Mouse (Mus musculus) hindbrain, embryonic 12.5 days (tissue): ENCODE data around the gene Kif6. TPM values are rescaled to one million over a fixed set of nuclear protein-coding genes. Genes with fewer than 3 reads are reported as not detected.

ENCODE experiments used
- ATAC-seq: fragments of 200-750 bp; cut with Nextera tagmentation; 2 replicates; pipeline ENCODE4 v1.8.0; 2017; ENCODE audit warnings: moderate TSS enrichment; ENCODE audit not compliant: low FRiP score
- H3K27ac ChIP-seq: fragments of 300-500 bp; sonication (generic); 2 replicates; pipeline ENCODE4 v1.5.1; 2016; ENCODE audit warnings: mild to moderate bottlenecking
- H3K27me3 ChIP-seq: fragments of 300-500 bp; sonication (generic); 2 replicates; pipeline ENCODE4 v1.6.1; 2016; ENCODE audit warnings: mild to moderate bottlenecking
- H3K36me3 ChIP-seq: fragments of 300-500 bp; sonication (generic); 2 replicates; pipeline ENCODE4 v1.6.1; 2016; ENCODE audit warnings: mild to moderate bottlenecking
- H3K4me1 ChIP-seq: fragments of 300-500 bp; sonication (generic); 2 replicates; pipeline ENCODE4 v1.6.1; 2016
- H3K4me2 ChIP-seq: fragments of 300-500 bp; sonication (generic); replicated peaks from 2 replicates; pipeline ENCODE4 v1.6.1; 2016; ENCODE audit warnings: mild to moderate bottlenecking
- H3K4me3 ChIP-seq: fragments of 300-500 bp; sonication (generic); 2 replicates; pipeline ENCODE4 v1.5.1; 2016; ENCODE audit warnings: mild to moderate bottlenecking
- H3K9ac ChIP-seq: fragments of 300-500 bp; sonication (generic); 2 replicates; pipeline ENCODE4 v1.6.1; 2016; ENCODE audit warnings: mild to moderate bottlenecking, moderate library complexity
- H3K9me3 ChIP-seq: fragments of 300-500 bp; sonication (generic); replicated peaks from 2 replicates; pipeline ENCODE4 v1.6.1; 2016; ENCODE audit warnings: mild to moderate bottlenecking
- WGBS: fragments of 180-500 bp; shearing (Covaris S2); methylation state at CpG from one replicate; pipeline ENCODE4 v1.1.7; 2016; 5-methylcytosine and 5-hydroxymethylcytosine counted together
- polyA plus RNA-seq: library from polyadenylated mRNA; unstranded; fragments of >200 nt; fragmentation: Nextera tagmentation; extraction: Ambion mirVana; gene quantifications from 2 replicates; pipeline ENCODE4 v1.2.1, GENCODE M21; 2016

The Kif6 gene
- polyA plus RNA-seq, result 3.2 and 4.3 TPM in 2 replicates

DNA sequence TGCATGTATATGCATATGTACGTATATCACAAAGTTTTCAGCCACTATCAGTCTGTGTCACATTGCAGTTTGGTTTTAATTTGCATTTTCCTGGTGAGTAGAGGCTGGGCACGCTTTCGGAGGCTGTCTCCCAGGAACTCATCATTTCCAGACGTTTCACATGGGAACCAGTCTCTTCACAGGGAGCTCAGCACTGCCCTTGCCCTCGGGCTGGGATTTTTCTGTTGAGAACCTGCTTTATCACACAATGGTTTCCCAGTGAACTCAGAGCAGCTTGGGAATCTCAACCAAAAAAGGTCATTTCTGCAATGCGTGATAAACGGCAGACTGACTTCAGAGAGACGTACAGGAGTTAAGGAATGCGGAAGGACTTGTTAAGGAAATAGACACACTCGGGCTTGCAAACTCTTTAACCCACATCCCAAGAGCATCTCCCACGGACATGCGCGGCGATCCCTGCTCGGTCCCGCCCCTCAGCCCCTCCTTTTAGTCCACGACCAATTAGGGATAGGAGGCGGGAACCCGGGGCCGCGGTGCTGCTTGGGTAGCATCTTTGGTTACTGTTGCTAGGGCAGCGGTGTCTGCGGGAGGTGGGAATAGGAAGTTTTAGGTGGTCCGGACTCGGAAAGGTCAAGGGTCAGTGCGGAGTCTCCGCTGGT is at the start of gene Kif6:
Kif6 (plus strand) TSS at position 560 of the 659 bp plus-strand sequence.
- H3K4me1 ChIP-seq, result peaks cover 4% of the 10 kb centered on the region; the same call in 1 of the 2 replicates
- peak within 1 kb of the TSS; percentile 25; the same call in 1 of the 2 replicates for H3K27ac ChIP-seq
- H3K9ac ChIP-seq, result peak within 1 kb of the TSS; percentile 64
- no peaks in the 10 kb centered on the region for H3K36me3 ChIP-seq
- peak within 1 kb of the TSS; percentile 62 for H3K4me3 ChIP-seq
- WGBS, result 2% methylated on average over 27 of the region's 27 CpGs
- no peaks in the 10 kb centered on the region; the same call in 1 of the 2 replicates for H3K27me3 ChIP-seq
- peak; percentile 97 for ATAC-seq
- no peaks in the 10 kb centered on the region for H3K9me3 ChIP-seq
- H3K4me2 ChIP-seq, result peak within 1 kb of the TSS; percentile 91

DNA sequence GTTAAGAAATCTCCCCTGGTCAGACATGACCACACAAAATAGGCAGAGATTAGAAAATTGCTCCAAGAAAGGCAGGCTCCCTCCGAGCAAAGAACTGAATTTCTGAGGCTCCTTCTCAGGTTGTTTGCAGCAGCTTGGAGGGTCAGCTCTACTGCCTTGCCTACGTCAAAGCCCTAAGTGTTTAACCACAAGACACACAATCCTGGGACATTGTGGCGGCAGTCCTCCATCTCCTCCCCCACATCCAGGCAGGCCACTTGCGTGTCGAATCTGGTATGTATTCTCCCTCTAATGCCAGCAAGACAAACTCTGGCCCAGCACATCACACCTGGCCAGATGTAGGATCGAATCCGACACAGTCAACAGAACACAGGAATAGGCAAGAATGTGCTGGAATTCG is 46.2 kb upstream of the Kif6 start:
- Histone ChIP-seq H3K4me1 (peaks cover 8% of the 10 kb centered on the region; the same call in 1 of the 2 replicates), H3K9me3 (no peaks in the 10 kb centered on the region), H3K27ac (no peak overlapping the region), H3K9ac (no peak overlapping the region), H3K27me3 (no peaks in the 10 kb centered on the region), H3K4me2 (no peak overlapping the region), H3K4me3 (no peak overlapping the region), H3K36me3 (no peaks in the 10 kb centered on the region)
- WGBS, result 83% methylated on average over 8 of the region's 8 CpGs
- ATAC-seq, result no peak

DNA sequence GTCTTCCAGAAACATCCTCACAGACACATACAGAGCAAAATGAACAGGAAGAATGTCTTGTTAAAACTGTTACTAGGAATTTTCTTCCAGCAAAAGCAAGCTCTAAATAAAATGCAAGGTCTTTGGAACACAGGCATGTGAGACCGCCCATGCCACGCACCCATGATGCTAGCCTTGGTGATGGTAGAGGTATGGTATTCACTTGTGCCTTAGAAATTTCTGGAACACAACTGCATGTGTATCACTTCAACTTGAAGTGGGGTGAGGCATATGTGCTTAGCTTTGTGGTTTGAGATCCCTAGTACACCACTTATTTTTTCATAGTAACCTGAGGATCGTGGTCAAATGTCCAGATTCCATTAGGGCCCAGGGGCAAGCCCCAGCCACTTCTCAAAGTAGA is 37.6 kb upstream of the Kif6 start:
- H3K27ac ChIP-seq, result no peak overlapping the region
- 90% methylated on average over 3 of the region's 3 CpGs for WGBS
- no peak overlapping the region for H3K4me2 ChIP-seq
- H3K27me3 ChIP-seq, result no peaks in the 10 kb centered on the region
- no peak overlapping the region for H3K4me3 ChIP-seq
- no peaks in the 10 kb centered on the region for H3K4me1 ChIP-seq
- ATAC-seq, result no peak
- H3K36me3 ChIP-seq, result no peaks in the 10 kb centered on the region
- H3K9me3 ChIP-seq, result no peaks in the 10 kb centered on the region
- H3K9ac ChIP-seq, result no peak overlapping the region

DNA sequence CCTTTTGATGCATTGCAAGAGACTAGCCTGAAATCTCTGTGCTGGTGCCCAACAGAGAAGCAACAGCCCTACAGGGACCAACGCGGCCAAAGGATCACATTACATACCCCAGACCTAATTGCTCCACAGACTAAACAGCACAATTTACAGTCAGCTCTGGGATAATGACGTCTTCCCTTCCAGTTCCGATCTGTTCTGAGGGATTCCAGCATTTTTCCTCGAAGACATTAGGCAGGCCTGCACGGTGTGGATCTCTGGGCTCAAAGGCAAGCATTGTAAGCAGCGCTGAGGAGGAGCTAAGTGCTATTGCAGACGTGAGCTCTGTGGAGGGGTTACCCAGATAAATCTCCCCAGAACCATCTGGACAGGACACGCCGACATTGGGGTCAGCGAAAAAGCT is 32.5 kb upstream of the Kif6 start:
- no peak overlapping the region for H3K4me3 ChIP-seq
- ATAC-seq, result no peak
- H3K36me3 ChIP-seq, result no peaks in the 10 kb centered on the region
- WGBS, result 71% methylated on average over 11 of the region's 11 CpGs
- no peaks in the 10 kb centered on the region for H3K27me3 ChIP-seq
- H3K9me3 ChIP-seq, result no peaks in the 10 kb centered on the region
- no peak overlapping the region for H3K4me2 ChIP-seq
- H3K9ac ChIP-seq, result no peak overlapping the region
- H3K27ac ChIP-seq, result no peak overlapping the region
- H3K4me1 ChIP-seq, result no peaks in the 10 kb centered on the region

DNA sequence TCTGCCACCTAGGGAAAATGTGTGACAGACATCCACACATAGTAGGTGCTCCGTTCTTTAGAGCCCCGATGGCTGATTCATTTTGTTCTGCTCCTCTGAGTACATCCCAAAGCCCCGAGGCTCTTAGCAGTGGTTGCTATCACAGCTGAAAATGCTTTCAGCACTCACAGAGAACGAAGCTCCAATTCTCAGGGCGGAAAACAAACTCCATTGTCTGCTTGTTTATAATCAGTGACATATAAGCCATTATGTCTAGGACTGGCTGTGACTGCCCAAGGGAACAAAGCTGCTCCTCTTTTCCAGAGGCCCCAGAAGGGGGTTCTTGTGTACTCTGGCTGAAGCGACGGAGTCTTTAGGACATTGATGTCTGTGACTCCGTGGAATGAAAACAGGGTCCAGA is 24.9 kb upstream of the Kif6 start:
- peak; percentile 72; the same call in 1 of the 2 replicates for ATAC-seq
- H3K4me3 ChIP-seq, result no peak overlapping the region
- H3K27me3 ChIP-seq, result no peaks in the 10 kb centered on the region
- no peaks in the 10 kb centered on the region for H3K36me3 ChIP-seq
- H3K9me3 ChIP-seq, result no peaks in the 10 kb centered on the region
- H3K27ac ChIP-seq, result no peak overlapping the region
- H3K4me1 ChIP-seq, result no peaks in the 10 kb centered on the region; the same call in 1 of the 2 replicates
- no peak overlapping the region for H3K4me2 ChIP-seq
- H3K9ac ChIP-seq, result no peak overlapping the region
- 27% methylated on average over 8 of the region's 8 CpGs for WGBS

DNA sequence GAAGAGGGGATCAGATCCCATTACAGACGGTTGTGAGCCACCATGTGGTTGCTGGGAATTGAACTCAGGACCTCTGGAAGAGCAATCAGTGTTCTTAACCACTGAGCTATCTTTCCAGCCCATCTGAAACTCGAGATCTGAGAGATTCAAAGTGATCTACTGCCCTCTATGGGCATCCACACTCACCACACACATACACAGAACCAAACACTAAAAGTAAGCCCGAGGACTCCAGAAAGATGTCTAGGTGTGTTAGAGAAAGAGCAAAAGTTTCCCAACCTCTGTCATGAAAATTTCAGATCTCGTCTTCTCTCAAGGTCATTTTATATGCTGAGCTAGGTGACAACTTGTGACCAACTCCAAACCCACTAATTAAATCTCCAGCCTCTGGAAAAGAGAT is 9.5 kb upstream of the Kif6 start:
- Histone ChIP-seq H3K4me1 (peaks cover 9% of the 10 kb centered on the region), H3K4me2 (no peak overlapping the region), H3K9ac (no peak overlapping the region), H3K36me3 (no peaks in the 10 kb centered on the region), H3K9me3 (no peaks in the 10 kb centered on the region; the same call in 1 of the 2 replicates), H3K27ac (no peak overlapping the region), H3K27me3 (no peaks in the 10 kb centered on the region), H3K4me3 (no peak overlapping the region)
- ATAC-seq, result no peak
- 88% methylated on average over 4 of the region's 4 CpGs for whole genome bisulfite sequencing

DNA sequence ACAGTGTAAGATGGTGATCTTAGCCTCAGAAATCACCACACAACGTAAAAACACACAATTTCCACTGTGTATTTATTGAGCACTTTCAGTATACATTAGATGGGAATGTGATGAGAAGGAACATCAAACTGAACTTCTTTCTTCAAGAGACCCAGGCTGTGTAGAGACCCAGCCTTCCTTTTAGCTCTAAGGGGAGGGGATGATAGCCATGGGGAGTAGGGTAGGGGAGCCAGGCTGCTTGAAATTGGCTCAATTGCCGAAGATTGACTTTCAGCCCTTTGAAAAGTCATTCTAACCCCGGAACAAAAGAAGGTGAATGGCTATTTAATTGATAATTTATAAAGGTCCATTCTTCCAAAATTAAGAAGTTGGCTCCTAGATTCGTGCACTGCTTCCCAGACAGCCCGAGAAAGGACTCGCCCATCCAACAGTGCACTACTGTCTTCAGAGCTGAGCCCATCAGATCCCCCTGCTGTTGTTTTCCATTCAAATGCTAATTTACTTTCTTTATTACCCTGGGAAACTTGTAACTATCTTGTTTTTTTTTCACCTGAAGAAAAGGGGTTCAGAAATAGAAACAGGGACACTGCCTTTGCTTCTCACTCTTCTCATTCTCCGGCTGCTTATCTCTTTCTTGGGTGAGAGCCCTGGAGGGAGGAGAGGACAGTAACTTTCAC is 7.4 kb upstream of the Kif6 start:
- Histone ChIP-seq H3K27me3 (no peaks in the 10 kb centered on the region; the same call in 1 of the 2 replicates), H3K4me2 (no peak overlapping the region), H3K27ac (no peak overlapping the region), H3K36me3 (no peaks in the 10 kb centered on the region), H3K9me3 (no peaks in the 10 kb centered on the region; the same call in 1 of the 2 replicates), H3K4me1 (peaks cover 9% of the 10 kb centered on the region), H3K4me3 (no peak overlapping the region), H3K9ac (no peak overlapping the region)
- ATAC-seq, result peak; percentile 74
- 32% methylated on average over 7 of the region's 7 CpGs for WGBS

DNA sequence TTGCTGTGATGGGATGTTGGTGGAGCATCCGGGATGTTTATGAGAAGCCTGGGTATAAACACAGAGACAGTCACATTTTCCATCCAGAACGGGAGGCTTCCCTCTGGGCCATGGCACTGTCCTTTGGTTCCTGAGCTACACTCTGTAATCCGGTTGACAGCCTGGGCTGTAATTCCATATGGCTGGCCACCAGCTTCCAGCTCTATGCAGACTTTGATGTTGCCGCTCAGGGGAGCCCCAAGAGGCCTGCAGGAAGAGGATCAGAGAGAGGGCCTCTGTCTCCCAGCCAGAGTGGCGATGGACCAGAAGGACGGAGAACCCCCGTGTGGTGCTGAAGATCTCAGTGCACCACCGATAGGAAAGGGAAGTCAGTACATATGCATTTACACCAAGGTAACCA is 4.6 kb upstream of the Kif6 start:
- Histone ChIP-seq H3K9ac (no peak overlapping the region), H3K4me1 (peaks cover 13% of the 10 kb centered on the region), H3K36me3 (no peaks in the 10 kb centered on the region), H3K27me3 (no peaks in the 10 kb centered on the region; the same call in 1 of the 2 replicates), H3K4me2 (no peak overlapping the region), H3K4me3 (no peak overlapping the region), H3K9me3 (no peaks in the 10 kb centered on the region), H3K27ac (no peak overlapping the region)
- no peak for ATAC-seq
- 61% methylated on average over 8 of the region's 8 CpGs for WGBS

DNA sequence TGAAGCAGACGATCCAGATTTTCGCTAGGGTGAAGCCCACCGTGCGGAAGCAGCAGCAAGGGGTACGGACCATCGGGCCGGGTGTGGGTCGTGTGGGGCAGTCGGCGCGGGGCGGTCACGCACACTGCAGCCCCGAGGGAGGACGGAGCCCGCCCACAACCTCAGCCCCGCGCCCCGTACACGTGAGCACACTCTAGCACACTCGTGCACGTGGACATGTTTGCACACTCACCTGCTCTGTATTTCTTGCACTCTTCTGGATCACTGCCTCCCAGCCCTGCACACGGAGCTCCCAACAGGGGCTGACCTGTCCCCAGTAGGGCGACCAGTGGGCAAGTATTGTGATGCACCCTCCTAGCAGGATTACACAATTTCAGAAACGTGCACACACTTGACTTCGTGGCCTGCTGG is 310 bp downstream of the Kif6 start:
- Histone ChIP-seq H3K4me2 (peak overlapping the region; percentile 91), H3K4me3 (peak overlapping the region; percentile 62), H3K9ac (peak overlapping the region; percentile 64), H3K9me3 (no peaks in the 10 kb centered on the region), H3K27me3 (no peaks in the 10 kb centered on the region; the same call in 1 of the 2 replicates), H3K36me3 (no peaks in the 10 kb centered on the region), H3K27ac (no peak overlapping the region), H3K4me1 (peaks cover 4% of the 10 kb centered on the region; the same call in 1 of the 2 replicates)
- ATAC-seq, result peak; percentile 89
- WGBS, result under 1% methylated on average over 26 of the region's 26 CpGs

DNA sequence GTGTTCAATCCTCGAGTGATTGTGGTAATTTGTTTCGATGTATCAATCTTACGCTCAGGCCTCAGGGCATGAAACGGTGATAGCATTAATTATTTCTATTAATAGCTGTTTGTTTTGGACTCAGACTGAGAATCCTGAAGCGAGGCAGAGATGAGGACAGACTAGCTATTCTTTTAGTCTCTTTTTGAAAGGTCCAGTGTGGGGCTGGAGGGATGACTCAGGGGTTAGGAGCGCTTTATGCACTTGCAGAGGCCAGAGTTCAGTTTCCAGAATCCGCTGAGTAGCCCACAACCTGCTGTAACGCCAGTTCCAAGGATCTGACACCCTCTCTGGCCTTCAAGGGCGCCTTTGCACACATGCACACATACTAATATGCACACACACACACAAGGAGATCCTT is 9.6 kb downstream of the Kif6 start:
- no peak overlapping the region for H3K27ac ChIP-seq
- no peak overlapping the region for H3K4me2 ChIP-seq
- H3K27me3 ChIP-seq, result no peaks in the 10 kb centered on the region
- H3K9me3 ChIP-seq, result no peaks in the 10 kb centered on the region
- H3K4me3 ChIP-seq, result no peak overlapping the region
- 64% methylated on average over 9 of the region's 9 CpGs for WGBS
- H3K4me1 ChIP-seq, result 0 out of 2 replicates have a peak, but pooled peaks cover 3% of the 10 kb centered on the region
- no peak for ATAC-seq
- H3K9ac ChIP-seq, result no peak overlapping the region
- no peaks in the 10 kb centered on the region for H3K36me3 ChIP-seq

DNA sequence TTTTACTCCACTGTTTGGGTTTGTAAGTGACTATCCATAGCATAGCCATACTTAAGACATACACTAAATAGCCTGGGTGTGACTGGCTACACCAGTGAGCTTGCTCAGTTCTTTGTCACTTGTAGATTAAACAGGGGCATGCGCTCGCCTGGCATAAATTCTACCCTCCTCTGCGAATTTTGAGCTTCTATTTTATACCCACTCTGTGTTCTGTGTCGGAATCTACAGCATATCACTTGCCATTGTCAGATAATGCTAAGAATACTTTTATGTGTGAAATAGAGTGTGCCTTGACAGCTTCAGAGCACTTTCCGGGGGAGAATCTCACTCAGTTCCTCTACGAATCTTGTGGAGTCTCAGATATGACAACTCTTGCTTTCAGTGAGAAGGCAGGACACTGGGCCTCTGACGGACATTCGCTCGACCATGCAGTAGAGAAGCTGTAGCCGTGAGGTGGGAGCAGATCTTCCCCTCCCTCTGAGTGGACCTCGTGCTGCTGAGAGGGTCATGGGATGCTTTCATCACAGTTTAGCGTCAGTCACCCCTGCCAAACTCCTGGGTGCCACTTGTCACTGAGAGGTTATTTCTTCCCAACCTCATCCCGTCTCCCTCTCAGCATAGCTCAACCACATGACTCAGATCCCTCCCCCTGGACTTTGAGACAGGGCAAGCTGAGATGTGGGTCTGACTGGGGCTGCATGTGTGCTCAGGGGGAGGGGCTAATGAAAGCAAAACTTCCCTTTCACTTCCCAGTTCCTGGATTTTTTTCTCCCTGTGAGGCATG is 12.3 kb downstream of the Kif6 start:
- H3K4me2 ChIP-seq, result no peak overlapping the region
- no peaks in the 10 kb centered on the region for H3K27me3 ChIP-seq
- H3K9me3 ChIP-seq, result no peaks in the 10 kb centered on the region
- WGBS, result 81% methylated on average over 13 of the region's 13 CpGs
- no peak for ATAC-seq
- H3K4me3 ChIP-seq, result no peak overlapping the region
- no peak overlapping the region for H3K27ac ChIP-seq
- H3K36me3 ChIP-seq, result no peaks in the 10 kb centered on the region
- H3K9ac ChIP-seq, result no peak overlapping the region
- 0 out of 2 replicates have a peak, but pooled peaks cover 3% of the 10 kb centered on the region for H3K4me1 ChIP-seq

DNA sequence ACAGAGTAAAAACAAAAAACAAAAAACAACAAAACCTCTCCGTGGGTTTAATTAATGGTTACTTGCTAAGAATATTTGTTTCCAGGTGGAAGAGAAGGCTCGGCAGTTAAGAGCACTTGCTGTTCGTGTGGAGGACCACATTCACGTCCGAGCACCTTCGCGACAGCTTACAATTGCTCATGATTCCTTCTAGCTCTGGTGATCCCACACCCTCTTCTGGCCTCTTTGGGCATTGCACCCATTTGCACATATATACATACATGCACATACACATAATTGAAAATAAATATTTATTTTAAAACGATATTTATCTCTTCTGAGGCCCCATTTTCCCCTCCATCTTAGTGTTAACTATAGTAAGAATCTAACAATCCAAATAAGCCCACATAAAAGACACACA is 13.9 kb downstream of the Kif6 start:
- no peak for ATAC-seq
- WGBS, result 91% methylated on average over 8 of the region's 8 CpGs
- no peaks in the 10 kb centered on the region for H3K36me3 ChIP-seq
- no peak overlapping the region for H3K4me2 ChIP-seq
- H3K9me3 ChIP-seq, result no peaks in the 10 kb centered on the region
- 0 out of 2 replicates have a peak, but pooled peaks cover 3% of the 10 kb centered on the region for H3K4me1 ChIP-seq
- H3K27ac ChIP-seq, result no peak overlapping the region
- no peak overlapping the region for H3K9ac ChIP-seq
- H3K27me3 ChIP-seq, result no peaks in the 10 kb centered on the region
- no peak overlapping the region for H3K4me3 ChIP-seq
